Mouse (Mus musculus) lung, postnatal 0 days (tissue): ENCODE measurements around the gene Tjap1.

ENCODE experiments used
- CTCF ChIP-seq: IDR thresholded peaks from 2 replicates; pipeline ENCODE4 v1.5.1; 2016; ENCODE audit warnings: antibody characterized with exemption, mild to moderate bottlenecking
- EP300 ChIP-seq: IDR thresholded peaks from 2 replicates; pipeline ENCODE4 v1.6.1; 2016; ENCODE audit warnings: antibody characterized with exemption, mild to moderate bottlenecking, control low read depth

DNA sequence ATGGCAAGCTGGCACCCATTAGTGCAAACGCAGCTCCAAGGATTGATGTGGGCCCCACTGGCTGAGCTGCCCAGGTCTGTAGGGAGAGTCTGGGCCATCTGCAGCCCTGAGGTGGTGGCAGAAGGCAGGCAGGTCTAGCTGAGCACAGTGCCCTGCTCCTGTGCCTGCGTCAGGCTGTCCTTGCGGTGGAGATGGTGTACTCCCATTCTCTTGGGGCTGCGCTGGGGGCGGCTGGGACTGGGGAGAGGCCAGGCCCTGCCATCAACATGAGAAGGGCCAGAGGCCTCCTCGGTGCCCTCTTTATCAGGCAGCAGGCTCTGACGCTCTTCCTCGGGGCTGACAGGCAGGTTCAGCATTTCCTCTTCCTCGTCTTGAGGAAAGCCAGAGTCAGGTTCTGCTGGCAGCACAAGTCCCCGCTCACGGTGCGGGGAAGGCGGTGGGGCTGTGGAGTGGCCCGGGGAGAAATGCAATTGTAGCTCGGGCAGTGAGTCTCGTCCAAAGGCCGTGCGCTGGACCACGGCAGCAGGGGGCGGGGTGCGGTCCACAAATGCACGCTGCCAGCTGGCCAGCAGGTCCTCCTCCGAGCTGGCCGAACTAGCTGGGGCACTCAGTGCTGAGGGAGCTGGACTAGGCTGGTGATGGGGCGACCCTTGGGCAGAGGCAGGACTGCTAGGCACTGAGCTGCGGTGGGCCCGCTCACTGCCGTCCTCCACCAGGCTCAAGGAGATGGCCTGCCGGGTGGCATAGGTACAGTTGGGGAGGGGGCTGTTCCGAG lies 24.4 kb downstream of the Tjap1 start:
- TF ChIP-seq CTCF (no peak), EP300 (no peak)
